Mouse (Mus musculus): Measurements from ENCODE around the gene Xylt1.

- no peak for TF ChIP-seq POLR2A (IDR thresholded peaks at IDR 0.05; ENCODE audit: control insufficient read depth, extremely low read depth, insufficient read depth, low read length, poor library complexity)
- TF ChIP-seq CTCF (IDR thresholded peaks at IDR 0.05; ENCODE audit: borderline replicate concordance, control insufficient read depth, extremely low read depth, insufficient read depth, low read length, poor library complexity), result no peak
Measured at GRCm38 (mm10) chr7:117526570-117526969, 145.8 kb downstream of the Xylt1 start.

Data from thymus, adult 2 months (tissue).